Mouse (Mus musculus) cortical plate, adult 2 months (tissue): ENCODE results near the gene Hapln4.

Experiments used
- CTCF ChIP-seq: fragments of 200-500 bp; IDR thresholded peaks from 2 replicates; pipeline ENCODE4 v1.5.1; 2011; ENCODE audit warnings: mild to moderate bottlenecking, control low read depth, low read length; ENCODE audit not compliant: insufficient read depth; ENCODE audit errors: extremely low read depth
- POLR2A ChIP-seq: fragments of 200-500 bp; IDR thresholded peaks from 2 replicates; pipeline ENCODE4 v1.6.1; 2011; ENCODE audit warnings: mild to moderate bottlenecking, low read length, control low read depth; ENCODE audit not compliant: insufficient read depth; ENCODE audit errors: extremely low read depth

DNA sequence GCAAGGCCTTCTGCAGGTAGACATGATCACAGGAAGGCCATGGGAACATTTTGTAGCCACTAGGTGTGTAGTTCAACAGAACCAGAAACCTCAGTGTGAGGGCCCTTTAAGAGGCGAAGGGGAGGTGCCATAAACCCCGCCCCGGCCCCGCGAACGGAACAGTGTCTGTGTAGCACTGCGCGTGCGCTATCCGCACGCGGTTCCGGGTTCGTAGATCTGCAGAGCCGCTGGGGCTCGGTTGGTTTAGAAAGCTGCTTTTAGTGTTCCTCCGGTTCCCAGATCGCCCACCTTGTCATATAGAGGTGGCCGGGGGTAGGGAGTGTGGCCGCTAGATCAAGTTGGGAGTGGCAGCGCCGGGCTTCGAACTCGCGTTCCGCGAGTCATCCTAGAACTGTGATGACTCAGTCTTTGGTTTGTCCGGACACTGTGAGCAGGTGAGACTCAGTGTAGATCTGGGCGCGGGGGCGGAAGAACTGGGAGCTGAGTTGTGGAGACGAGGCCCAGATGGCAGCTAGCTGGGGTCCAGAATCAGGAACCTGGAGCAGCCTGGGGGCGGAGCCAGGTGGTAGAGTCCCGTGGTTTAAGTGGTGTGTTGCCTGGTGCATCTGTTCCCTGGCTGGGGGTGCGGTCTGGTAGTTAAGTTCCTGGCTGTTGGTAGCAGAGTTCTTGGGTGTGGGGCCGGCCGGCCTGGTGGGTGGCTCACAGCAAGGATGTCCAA is 48.1 kb downstream of the Hapln4 start, which contains the start of gene Nr2c2ap:
- TF ChIP-seq CTCF (no peak), POLR2A (peak; percentile 62; the same call in 1 of the 2 replicates)
